Mouse (Mus musculus) embryonic facial prominence, embryonic 14.5 days (tissue): Measurements from ENCODE around the gene Ice1. TPM values are rescaled to one million over a fixed set of nuclear protein-coding genes. Genes with fewer than 3 reads are reported as not detected.

ENCODE experiments used
- ATAC-seq: fragments of 200-750 bp; cut with Nextera tagmentation; 2 replicates; pipeline ENCODE4 v1.8.0; 2017; ENCODE audit warnings: low read depth, moderate number of reproducible peaks, moderate TSS enrichment
- DNase-seq: peaks from one replicate; pipeline ENCODE4 v3.0.0-alpha.2; 2015; ENCODE audit warnings: low spot score
- H3K27ac ChIP-seq: fragments of 300-500 bp; sonication (generic); replicated peaks from 2 replicates; pipeline ENCODE4 v1.5.1; 2014; ENCODE audit warnings: low read depth, mild to moderate bottlenecking, low read length, moderate library complexity
- H3K27me3 ChIP-seq: fragments of 300-500 bp; sonication (generic); replicated peaks from 2 replicates; pipeline ENCODE4 v1.6.1; 2014; ENCODE audit warnings: low read length; ENCODE audit not compliant: control insufficient read depth, insufficient read depth
- H3K36me3 ChIP-seq: fragments of 300-500 bp; sonication (generic); 2 replicates; pipeline ENCODE4 v1.6.1; 2014; ENCODE audit warnings: low read length, mixed read lengths; ENCODE audit not compliant: control insufficient read depth, insufficient read depth
- H3K4me1 ChIP-seq: fragments of 300-500 bp; sonication (generic); 2 replicates; pipeline ENCODE4 v1.6.1; 2014; ENCODE audit warnings: antibody characterized with exemption, low read length; ENCODE audit not compliant: control insufficient read depth, insufficient read depth
- H3K4me2 ChIP-seq: fragments of 300-500 bp; sonication (generic); 2 replicates; pipeline ENCODE4 v1.6.1; 2014; ENCODE audit warnings: low read depth, mild to moderate bottlenecking, low read length, moderate library complexity, mixed read lengths
- H3K4me3 ChIP-seq: fragments of 300-500 bp; sonication (generic); 2 replicates; pipeline ENCODE4 v1.5.1; 2014; ENCODE audit warnings: low read depth, mild to moderate bottlenecking, low read length
- H3K9ac ChIP-seq: fragments of 300-500 bp; sonication (generic); 2 replicates; pipeline ENCODE4 v1.6.1; 2014; ENCODE audit warnings: low read depth, mild to moderate bottlenecking, low read length, moderate library complexity, mixed read lengths
- H3K9me3 ChIP-seq: fragments of 300-500 bp; sonication (generic); 2 replicates; pipeline ENCODE4 v1.6.1; 2016; ENCODE audit warnings: low read length; ENCODE audit not compliant: control insufficient read depth
- WGBS: fragments of 180-500 bp; shearing (Covaris S2); extraction: QIAGEN DNeasy Blood & Tissue Kit; methylation state at CpG from one replicate; pipeline ENCODE4 v1.1.7; 2014; 5-methylcytosine and 5-hydroxymethylcytosine counted together
- polyA plus RNA-seq: library from polyadenylated mRNA; unstranded; fragments of >200 nt; fragmentation: Nextera tagmentation; extraction: Ambion mirVana; gene quantifications from 2 replicates; pipeline ENCODE4 v1.2.1, GENCODE M21; 2014

The Ice1 gene
- polyA plus RNA-seq, 1 experiment from 2014 or later = 30.1 TPM

DNA sequence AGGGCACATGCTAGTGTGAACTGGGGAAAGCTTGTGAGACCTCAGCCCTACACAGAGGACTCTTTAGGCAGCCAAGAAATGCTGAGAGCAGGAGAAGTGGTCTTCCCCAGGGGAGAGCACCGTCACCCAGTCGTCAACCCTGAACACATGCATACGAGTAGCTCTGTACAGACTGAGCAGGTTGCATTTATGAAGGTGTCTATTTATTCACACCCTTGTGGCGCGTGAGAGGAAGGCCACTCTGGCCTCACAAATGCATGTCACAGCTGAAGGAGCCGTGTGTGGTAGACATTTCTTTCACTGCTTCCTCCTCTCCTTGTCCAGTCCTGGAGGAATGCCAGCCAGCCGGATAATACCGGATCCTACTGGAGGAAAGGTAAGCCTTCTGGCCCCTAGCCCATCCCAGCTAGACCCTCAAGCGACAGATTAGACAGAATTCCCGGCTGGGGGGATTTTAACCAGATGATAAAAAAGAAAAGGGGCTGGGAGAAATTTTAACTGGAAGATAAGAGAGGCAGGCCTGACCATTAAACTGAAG is 8.6 kb upstream of the Ice1 start:
- DNase-seq = peak; percentile 46
- H3K4me1 ChIP-seq = no peaks in the 10 kb centered on the region
- H3K27ac ChIP-seq = no peak overlapping the region
- no peak overlapping the region for H3K4me3 ChIP-seq
- H3K9me3 ChIP-seq = no peaks in the 10 kb centered on the region
- ATAC-seq = no peak
- H3K9ac ChIP-seq = no peak overlapping the region
- H3K36me3 ChIP-seq = no peaks in the 10 kb centered on the region
- H3K27me3 ChIP-seq = no peaks in the 10 kb centered on the region; the same call in 1 of the 2 replicates
- 62% methylated on average over 10 of the region's 10 CpGs for WGBS
- no peak overlapping the region for H3K4me2 ChIP-seq

DNA sequence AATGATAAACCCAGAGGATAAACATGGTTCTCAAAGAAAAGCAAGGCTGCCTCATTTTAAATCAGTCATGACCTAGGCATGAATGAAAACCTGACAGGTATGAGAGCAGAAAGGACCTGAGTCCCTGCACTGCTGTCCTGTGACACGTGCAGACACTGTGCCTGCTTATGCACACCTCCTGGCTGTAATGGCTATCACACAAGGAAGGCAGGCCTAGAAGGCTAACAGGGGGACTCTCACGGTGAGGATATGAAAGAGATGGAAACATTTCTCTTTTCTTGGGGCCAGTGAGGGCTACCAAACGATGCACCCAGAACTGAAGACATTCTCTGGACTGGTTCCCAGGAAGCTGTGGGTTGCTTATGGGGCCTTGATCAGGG is 6.6 kb upstream of the Ice1 start:
- Histone ChIP-seq H3K4me3 (no peak overlapping the region), H3K4me2 (no peak overlapping the region), H3K27ac (no peak overlapping the region), H3K27me3 (no peaks in the 10 kb centered on the region; the same call in 1 of the 2 replicates), H3K9me3 (no peaks in the 10 kb centered on the region), H3K4me1 (no peaks in the 10 kb centered on the region), H3K9ac (no peak overlapping the region), H3K36me3 (no peaks in the 10 kb centered on the region)
- WGBS = 40% methylated on average over 3 of the region's 3 CpGs
- ATAC-seq (no peak), DNase-seq (no peak)

DNA sequence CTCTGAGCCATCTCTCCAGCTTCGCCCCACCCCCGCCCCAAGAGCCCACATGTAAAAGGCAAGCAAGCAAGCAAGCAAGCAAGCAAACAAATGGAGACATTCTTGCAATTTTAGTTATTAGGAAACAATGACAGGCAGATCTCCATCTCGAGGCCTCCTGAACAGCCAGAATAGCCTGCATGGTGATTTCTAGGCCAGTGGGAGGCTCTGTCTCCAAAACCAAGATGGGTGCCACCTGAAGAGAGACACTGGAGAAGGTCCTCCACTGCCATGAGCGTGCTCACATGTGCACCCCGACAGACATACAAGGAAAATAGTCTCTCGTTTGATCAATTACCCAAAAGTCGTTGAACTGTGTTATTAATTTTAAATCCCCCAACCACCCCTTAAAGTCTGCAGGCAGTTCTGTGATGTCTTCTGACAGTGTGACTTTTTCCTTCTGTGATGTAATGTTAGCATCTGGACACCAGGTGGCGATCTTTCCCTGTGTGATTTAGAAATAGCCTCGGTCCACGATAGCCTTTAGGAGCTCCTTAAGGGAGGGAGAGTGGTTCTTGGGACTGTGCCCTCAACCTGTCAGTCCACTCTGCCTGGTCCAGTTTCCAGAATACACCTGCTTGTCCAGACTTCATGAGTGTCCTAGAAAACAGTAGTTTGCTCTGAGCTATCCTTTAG is 6.1 kb upstream of the Ice1 start:
- Histone ChIP-seq H3K9me3 (no peaks in the 10 kb centered on the region), H3K4me1 (no peaks in the 10 kb centered on the region)

DNA sequence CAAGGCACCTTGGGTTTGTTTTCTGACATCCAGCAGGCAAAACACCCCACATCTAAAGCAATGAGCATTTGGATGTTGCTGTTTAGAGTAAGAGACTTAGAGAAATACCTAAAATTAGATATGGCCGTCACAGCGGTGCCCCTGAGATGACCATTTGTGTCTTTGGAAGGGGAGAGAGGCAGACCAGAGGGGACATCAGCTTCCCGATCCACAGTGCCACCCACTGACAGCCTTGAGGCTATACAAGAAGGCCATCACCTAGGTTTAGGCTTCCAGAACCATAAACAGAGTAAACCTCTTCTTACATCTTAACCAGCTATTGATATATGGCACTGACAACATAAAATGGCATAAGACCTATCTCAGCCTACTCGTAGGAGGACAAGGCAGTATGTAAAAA is 4.5 kb upstream of the Ice1 start:
- Histone ChIP-seq H3K9me3 (no peaks in the 10 kb centered on the region), H3K4me2 (no peak overlapping the region), H3K4me1 (no peaks in the 10 kb centered on the region), H3K27me3 (no peaks in the 10 kb centered on the region), H3K9ac (no peak overlapping the region), H3K27ac (no peak overlapping the region), H3K4me3 (no peak overlapping the region), H3K36me3 (no peaks in the 10 kb centered on the region)
- DNase-seq = no peak
- WGBS = 73% methylated on average over 4 of the region's 4 CpGs
- no peak for ATAC-seq

More for the DNA sequence above, 6.1 kb upstream of the Ice1 start:
- ATAC-seq (peak; percentile 38; the same call in 1 of the 2 replicates), DNase-seq (peak; percentile 65)
- 17% methylated on average over 10 of the region's 10 CpGs for WGBS
- Histone ChIP-seq H3K4me3 (no peak overlapping the region), H3K27ac (no peak overlapping the region), H3K36me3 (no peaks in the 10 kb centered on the region), H3K4me2 (no peak overlapping the region), H3K27me3 (no peaks in the 10 kb centered on the region; the same call in 1 of the 2 replicates), H3K9ac (no peak overlapping the region)

DNA sequence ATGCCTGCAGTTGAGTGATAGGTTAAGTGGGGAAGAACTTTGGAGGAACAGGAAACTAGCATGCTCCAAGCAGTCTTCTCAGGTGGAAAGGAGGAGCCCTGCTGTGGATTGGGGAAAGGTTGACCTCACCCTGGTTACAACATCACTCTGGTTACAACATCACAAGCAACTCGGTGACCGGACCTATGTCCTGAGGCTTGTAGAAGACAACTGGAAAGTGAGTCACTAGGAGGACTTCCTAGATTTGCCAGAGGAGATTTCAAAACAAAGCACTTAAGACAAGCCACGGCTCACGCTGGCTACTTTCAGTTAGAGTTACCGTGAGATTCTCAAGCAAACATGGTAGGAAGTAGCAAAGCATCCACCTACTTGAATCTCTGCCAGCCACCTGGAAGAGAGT is 3.9 kb upstream of the Ice1 start:
- Histone ChIP-seq H3K36me3 (no peaks in the 10 kb centered on the region), H3K27me3 (no peaks in the 10 kb centered on the region), H3K4me1 (peaks cover 5% of the 10 kb centered on the region), H3K9me3 (no peaks in the 10 kb centered on the region), H3K27ac (no peak overlapping the region), H3K9ac (no peak overlapping the region), H3K4me2 (no peak overlapping the region), H3K4me3 (no peak overlapping the region)
- ATAC-seq (no peak), DNase-seq (no peak)
- 85% methylated on average over 5 of the region's 5 CpGs for WGBS

DNA sequence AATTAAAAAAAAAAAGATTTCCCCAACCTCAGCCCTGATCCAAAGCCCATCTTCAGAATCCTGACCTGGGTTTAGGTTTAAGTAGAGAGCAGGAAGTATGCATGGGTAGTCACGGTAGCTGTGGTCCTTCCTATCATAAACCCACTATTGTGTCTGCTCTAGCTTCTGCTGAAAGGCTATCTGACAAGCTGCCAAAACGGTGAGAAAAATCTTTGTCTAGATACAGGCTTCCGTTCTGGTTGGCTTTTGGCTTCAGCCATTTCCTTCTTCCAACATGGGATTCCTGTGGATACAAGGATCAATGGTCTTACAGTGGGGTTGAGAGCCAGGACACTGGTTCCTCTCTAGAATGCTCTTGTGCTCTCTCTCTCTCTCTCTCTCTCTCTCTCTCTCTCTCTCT is 2.2 kb upstream of the Ice1 start:
- no peaks in the 10 kb centered on the region for H3K27me3 ChIP-seq
- no peaks in the 10 kb centered on the region for H3K36me3 ChIP-seq
- DNase-seq (no peak), ATAC-seq (no peak)
- no peak overlapping the region for H3K4me3 ChIP-seq
- H3K4me2 ChIP-seq = no peak overlapping the region
- WGBS = 68% methylated on average over 3 of the region's 3 CpGs
- H3K27ac ChIP-seq = no peak overlapping the region
- no peaks in the 10 kb centered on the region for H3K9me3 ChIP-seq
- peaks cover 16% of the 10 kb centered on the region for H3K4me1 ChIP-seq
- no peak overlapping the region for H3K9ac ChIP-seq

DNA sequence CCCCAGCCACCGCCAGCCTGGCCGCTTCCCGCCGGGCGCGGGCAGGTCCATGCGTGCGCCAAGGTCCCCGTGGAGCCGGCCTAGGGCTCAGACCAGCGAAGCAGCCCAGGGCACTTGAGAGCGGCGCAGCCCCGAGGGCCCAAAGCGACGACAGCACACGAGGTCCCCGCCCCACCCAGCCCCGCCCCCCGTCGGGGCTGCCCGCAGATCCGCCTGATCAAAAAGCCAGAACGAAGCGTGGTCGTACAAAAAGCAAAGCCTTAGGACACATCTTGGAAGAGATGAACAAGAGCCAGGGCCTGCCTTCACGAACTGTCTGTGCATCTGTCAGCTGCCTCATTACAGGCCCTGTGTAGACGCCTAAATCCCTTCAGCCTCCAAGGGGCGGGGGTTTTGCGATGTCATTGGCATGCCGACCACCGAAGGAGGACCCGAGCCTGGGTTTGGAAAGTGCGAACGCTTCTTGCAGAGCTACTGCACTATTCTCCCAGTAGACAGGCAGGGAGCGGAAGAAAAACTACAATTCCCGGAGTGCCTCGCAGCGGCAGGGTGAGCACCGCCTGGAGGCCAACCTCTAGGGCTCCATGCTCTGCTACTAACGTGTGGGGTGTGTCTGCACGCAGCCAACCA is 343 bp upstream of the Ice1 start:
- ATAC-seq (peak; percentile 96), DNase-seq (peak; percentile 99)
- Histone ChIP-seq H3K4me2 (peak overlapping the region; percentile 79), H3K9me3 (no peaks in the 10 kb centered on the region), H3K36me3 (no peaks in the 10 kb centered on the region), H3K9ac (peak overlapping the region; percentile 93), H3K27me3 (no peaks in the 10 kb centered on the region), H3K4me3 (peak overlapping the region; percentile 97), H3K4me1 (peaks cover 16% of the 10 kb centered on the region), H3K27ac (peak overlapping the region; percentile 89)
- WGBS = 0% methylated on average over 30 of the region's 42 CpGs

DNA sequence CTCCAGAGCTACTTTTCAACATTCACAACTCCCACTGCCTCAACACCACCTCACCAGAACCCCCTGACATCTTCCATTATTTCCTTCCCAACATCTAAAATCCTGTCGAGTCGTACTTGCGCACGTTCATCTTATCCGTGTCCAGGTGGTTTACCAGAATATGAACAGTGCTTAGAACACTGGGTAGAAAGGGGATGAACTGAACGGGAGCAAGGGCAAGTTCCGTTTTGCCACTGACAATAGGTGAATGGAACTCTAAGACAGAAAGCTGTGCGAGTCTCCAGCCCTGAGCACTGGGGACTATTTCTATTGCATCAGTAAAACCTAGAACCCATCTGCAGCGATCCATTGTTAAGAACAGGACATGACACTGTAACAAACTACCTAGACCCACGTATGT is 728 bp downstream of the Ice1 start:
- Histone ChIP-seq H3K4me1 (peaks cover 16% of the 10 kb centered on the region), H3K9me3 (no peaks in the 10 kb centered on the region), H3K27me3 (no peaks in the 10 kb centered on the region), H3K9ac (peak overlapping the region; percentile 93), H3K4me2 (peak overlapping the region; percentile 79), H3K36me3 (no peaks in the 10 kb centered on the region), H3K27ac (no peak overlapping the region), H3K4me3 (peak overlapping the region; percentile 97)
- 23% methylated on average over 10 of the region's 10 CpGs for WGBS
- no peak for DNase-seq
- no peak for ATAC-seq
